In genomic region chr19:55833807-55834385, GRCm38 (mm10) we compare ENCODE assay signal across 20 mouse cellular contexts.
A peak's percentile ranks its signal among the peaks of the same experiment; 100 is the strongest.
DNase-seq lines count a peak whose midpoint lies in the region; ATAC-seq lines count a peak whose summit lies in the region.
"Had no signal": no experiment of that assay in that cellular context is flagged by ENCODE, and none has a peak within 500 bp of the region (broad histone marks: within the 10 kb centered on the region; RNA-seq: fewer than 3 reads in every experiment).

No protein-coding gene starts in this region.

- no peak overlapping the region for H3K9ac ChIP-seq in lung, embryonic 16.5 days (ENCODE audit: low read length)
- H3K9ac ChIP-seq: forebrain, embryonic 12.5 days; heart, embryonic 13.5 days; hindbrain, embryonic 15.5 days had no signal

- H3K4me2 ChIP-seq in lung, embryonic 16.5 days (ENCODE audit: low read depth, low read length): no peak overlapping the region
- H3K4me2 ChIP-seq: forebrain, embryonic 12.5 days; heart, embryonic 13.5 days; hindbrain, embryonic 15.5 days had no signal

- ATAC-seq in frontal cortex, adult (ENCODE audit: low TSS enrichment): peak; percentile 62
- 0 out of 2 replicates have a peak, but pooled peaks have one; percentile 32 for ATAC-seq in lung, embryonic 16.5 days (ENCODE audit: low read depth)
- ATAC-seq: activated CD4-positive, CD25-positive, alpha-beta regulatory T cell, adult 4 months; forebrain, embryonic 16.5 days; Patski had no signal

- peaks cover 23% of the 10 kb centered on the region for H3K4me1 ChIP-seq in lung, embryonic 16.5 days (replicated peaks; ENCODE audit: control insufficient read depth, insufficient read depth, low read length)

- no peak for DNase-seq in frontal cortex, postnatal 25 days (ENCODE audit: low spot score in 2 of 2)
- no peak for DNase-seq in lung, postnatal 10 days
- peak; percentile 61 for DNase-seq in brain, adult 2 months (ENCODE audit: low read depth, low spot score)
- no peak for DNase-seq in thymus, postnatal 10 days (ENCODE audit: low spot score in 2 of 2)
- DNase-seq in right cerebral cortex, adult 18-20 months: no peak
- DNase-seq: adrenal gland, postnatal 14 days; cerebellum, adult 18-20 months; cerebellum, adult 9-11 months; gastrocnemius, adult 2 months; gastrocnemius, postnatal 25 days; heart, adult 11 months; heart, postnatal 36 days had no signal

- H3K27ac ChIP-seq in lung, embryonic 16.5 days (ENCODE audit: low read length): no peak overlapping the region
- H3K27ac ChIP-seq: forebrain, embryonic 12.5 days; gastrocnemius, adult 2 months; heart, embryonic 13.5 days; hindbrain, embryonic 15.5 days had no signal

- no peaks in the 10 kb centered on the region for H3K27me3 ChIP-seq in lung, embryonic 16.5 days (ENCODE audit: control insufficient read depth, insufficient read depth, low read depth, low read length)
- H3K27me3 ChIP-seq: forebrain, embryonic 12.5 days; heart, embryonic 13.5 days; Patski had no signal

- no peaks in the 10 kb centered on the region for H3K9me3 ChIP-seq in lung, embryonic 16.5 days (ENCODE audit: control insufficient read depth, low read length)
- H3K9me3 ChIP-seq: hindbrain, embryonic 15.5 days had no signal

- H3K4me3 ChIP-seq in lung, embryonic 16.5 days (ENCODE audit: low read length): no peak overlapping the region
- H3K4me3 ChIP-seq: forebrain, embryonic 12.5 days; gastrocnemius, adult 2 months; heart, embryonic 13.5 days; hindbrain, embryonic 15.5 days had no signal

- H3K36me3 ChIP-seq in lung, embryonic 16.5 days (ENCODE audit: control insufficient read depth, insufficient read depth, low read length): no peaks in the 10 kb centered on the region
- H3K36me3 ChIP-seq: hindbrain, embryonic 15.5 days had no signal

- 71% methylated on average over 4 of the region's 4 CpGs for WGBS in lung, embryonic 16.5 days
